Mouse (Mus musculus): Measurements from ENCODE around the gene Ring1.

Gene Ring1

GRCm38 (mm10) chr17:34024317-34024821 lies at the start of gene Ring1:
Ring1 (minus strand) TSS chr17:34024680.
- DNase-seq (ENCODE audit: low read depth, low spot score), result peak; percentile 87

DNA sequence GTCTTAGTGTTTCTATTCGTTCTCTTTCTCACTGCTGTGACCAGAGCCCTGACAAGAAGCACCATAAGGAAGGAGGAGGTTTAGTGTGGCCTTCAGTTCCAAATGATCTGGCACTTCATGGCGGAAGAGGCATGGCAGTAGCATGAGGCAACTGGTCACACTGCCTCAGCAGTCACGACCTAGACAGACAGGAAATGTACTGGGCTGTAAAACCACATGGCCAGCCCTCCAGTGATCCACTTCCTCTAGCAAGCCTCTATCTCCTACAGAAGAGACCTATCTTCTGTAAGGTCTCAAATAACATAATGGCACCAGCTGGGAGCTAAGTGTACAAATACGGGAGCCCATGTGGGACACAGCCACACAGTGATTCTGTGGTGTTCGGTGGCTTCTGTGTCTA lies 47.6 kb upstream of the Ring1 start:
- DNase-seq (ENCODE audit: low read depth, low spot score), result no peak

DNA sequence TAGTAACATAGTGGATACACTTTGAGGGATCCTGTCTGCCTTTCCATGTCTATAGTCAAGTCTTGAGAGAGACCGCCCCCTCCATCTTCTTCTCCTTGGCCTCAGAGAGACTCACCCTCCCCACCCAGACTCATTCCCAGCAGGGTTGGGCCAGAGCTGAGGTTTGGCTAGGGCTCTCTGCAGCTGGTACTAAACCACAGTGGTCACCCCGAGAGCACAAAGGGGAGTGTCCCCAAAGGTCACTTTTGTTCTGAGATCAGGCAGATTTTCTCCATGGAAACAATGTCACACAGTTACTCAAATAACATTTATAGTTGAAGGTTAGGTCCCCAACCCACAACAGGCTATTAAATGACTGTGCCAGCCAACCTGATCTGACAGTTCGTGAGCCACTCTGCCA lies 44.4 kb upstream of the Ring1 start:
- DNase-seq (ENCODE audit: low read depth, low spot score), result no peak

DNA sequence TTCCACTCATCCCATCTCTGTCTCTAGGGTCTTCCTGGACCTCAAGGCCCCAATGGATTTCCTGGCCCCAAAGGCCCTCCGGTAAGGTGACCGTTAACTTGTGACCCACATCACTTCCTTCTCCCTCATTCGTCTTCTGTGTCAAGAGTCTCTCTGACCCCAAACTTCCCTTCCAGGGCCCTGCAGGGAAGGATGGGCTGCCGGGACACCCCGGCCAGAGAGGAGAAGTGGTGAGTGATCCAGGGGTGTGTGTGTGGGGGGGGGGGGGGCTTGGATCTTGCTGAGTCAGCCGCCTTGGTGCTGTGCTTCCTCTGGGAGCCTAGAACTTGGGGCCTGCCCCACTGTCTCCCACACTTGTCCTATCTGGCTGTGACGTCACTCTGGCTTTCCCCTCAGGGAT lies 32.7 kb upstream of the Ring1 start:
- DNase-seq (ENCODE audit: low read depth, low spot score), result no peak

- no peak for DNase-seq (ENCODE audit: low read depth, low spot score)
Observed at GRCm38 (mm10) chr17:34047404-34048050, 23.0 kb upstream of the Ring1 start.

DNA sequence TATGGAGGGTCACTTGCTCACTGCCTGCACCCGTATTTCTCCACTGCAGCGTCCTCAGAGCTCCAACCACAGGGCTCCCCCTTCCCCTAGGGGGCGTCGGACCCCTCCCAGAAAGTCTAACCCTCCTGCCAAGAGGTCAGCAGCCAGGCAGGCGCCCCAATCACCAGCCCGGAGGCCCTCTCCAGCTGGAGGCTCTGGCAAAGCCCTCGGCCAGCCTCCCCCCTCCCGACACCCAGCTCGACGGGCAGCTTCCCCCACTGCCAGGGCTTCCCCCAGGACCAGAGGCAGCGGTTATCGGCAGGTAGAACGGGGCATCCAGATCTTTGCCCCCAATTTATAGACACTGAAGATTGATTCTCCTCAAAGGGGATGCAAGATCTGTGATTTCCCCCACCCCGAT lies 21.5 kb upstream of the Ring1 start:
- DNase-seq (ENCODE audit: low read depth, low spot score), result no peak

DNA sequence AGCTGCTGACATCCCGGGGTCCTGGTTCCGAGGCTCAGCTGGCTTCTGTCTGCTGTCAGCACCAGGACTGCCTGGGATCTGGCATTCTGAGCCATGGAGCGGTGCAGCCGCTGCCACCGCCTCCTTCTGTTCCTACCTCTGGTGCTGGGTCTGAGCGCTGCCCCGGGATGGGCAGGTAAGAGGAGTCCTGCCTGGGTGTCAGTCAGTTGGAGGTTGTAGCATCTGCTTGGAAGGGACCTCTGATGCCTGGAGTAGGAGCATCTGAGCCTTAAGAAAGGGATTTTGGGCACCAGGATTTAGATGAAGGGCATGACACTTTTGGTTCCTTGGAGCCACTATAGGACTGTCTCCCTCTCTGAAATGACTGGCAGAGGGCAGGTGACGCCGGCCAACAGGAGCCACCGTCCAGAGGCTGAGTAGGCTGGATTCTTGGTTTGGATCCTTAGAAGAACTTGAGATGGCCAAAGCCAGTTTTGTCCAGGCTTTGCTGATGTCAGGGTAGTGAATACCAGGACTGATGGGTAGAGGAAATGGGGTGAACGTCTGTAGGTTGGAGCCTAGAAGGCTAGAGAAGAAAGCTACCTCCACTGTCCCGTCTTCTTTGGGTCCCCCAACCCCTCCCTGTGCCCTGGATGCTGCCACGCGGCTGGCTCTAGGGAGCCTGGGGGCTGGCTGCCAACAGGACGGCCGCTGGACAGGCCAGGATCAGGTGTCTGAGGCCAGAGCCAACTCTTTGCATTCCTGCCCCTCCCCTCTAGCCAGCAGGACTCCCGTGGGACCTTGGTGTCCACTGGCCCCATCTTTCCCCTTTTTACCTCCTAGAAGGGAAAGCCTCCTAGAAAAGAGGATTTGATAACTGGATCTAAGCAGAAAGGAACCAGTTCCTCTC lies 15.3 kb upstream of the Ring1 start:
- DNase-seq (ENCODE audit: low read depth, low spot score), result no peak

DNA sequence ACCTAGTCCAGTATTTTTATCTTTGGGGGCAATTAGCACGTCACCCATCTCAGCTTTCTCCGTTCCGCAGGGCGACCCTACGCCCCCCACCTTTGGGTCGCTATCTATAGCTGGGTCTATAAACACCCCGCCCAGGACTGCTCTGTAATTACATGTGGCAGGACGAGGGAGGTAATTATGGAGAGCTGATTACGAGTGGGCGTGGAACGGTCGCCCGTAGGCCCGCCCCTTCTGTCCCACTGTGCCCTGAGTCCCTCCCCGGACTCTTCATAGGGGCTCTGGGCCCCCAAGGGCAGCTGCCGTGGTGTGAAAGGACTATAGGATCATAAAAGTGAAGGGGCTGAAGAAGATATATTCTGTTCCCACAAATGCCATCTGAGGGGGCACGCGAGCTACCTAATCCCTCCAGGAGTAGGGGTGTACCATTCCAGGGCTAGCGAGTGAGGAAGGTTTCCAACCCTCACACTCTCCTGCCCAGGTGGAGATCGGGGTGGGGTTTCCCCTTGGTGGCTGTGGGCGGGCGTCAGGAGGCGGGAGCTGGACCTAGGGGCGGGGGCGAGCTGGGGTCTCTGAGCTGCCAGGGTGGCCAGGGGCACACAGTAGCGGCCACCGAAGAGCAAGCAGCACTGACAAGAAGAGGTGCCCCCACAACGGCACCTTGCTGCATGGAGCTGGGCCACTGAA lies 14.5 kb upstream of the Ring1 start, which contains the start of gene Col11a2:
Gene Col11a2, plus strand, starts transcription at position 560 of the 684 bp plus-strand sequence.
- no peak for DNase-seq (ENCODE audit: low read depth, low spot score)

DNA sequence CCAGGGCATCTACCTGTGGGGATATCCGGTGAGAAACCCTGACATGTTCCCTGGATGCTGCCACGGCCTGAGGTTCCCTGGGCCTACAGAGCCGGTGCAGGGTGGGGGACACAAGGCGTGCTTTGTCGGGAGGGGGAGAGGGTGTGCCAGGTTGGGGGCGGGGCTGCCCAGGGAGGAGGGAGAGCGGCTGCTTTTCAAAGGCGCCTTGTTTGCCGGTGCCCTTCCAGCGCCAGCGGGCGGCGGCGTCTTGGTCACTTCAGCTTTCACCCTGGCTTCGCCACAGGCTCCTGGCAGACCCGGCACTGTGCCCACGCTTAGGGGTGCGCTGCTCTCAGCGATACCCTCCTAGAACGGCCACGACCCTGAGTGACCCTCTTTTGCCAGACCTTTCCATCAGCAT lies 14.0 kb upstream of the Ring1 start:
- no peak for DNase-seq (ENCODE audit: low read depth, low spot score)

DNA sequence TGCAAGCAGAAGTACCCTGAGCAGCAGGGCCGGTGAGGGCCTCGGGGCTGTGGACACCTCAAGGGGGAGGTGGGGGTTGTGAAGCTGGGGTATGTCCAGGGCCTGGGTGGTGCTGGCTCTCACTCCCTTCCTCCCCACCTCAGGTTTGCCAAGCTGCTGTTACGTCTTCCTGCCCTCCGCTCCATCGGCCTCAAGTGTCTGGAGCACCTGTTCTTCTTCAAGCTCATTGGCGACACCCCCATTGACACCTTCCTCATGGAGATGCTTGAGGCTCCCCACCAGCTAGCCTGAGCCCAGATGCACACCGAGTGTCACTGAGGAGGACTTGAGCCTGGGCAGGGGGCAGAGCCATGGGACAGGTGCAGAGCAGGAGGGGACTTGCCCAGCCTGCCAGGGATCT lies 12.8 kb upstream of the Ring1 start:
- DNase-seq (ENCODE audit: low read depth, low spot score), result no peak

- no peak for DNase-seq (ENCODE audit: low read depth, low spot score)
Observed at GRCm38 (mm10) chr17:34036647-34037046, 12.2 kb upstream of the Ring1 start.

DNA sequence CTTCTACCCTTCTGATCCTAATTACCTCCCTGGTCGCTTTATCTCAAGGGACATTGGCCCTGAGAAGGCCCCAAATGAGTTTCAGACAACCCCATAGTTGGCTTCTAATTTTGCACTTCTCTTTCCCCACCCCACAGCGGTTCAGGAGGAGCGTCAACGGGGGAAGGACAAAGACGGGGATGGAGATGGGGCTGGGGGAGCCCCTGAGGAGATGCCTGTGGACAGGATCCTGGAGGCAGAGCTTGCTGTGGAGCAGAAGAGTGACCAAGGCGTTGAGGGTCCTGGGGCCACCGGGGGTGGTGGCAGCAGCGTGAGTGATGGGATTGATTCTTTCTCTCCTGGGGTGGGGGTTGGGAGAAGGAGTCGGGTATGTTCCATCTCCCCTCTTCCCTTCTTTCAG lies 11.0 kb upstream of the Ring1 start:
- DNase-seq (ENCODE audit: low read depth, low spot score), result no peak

- peak; percentile 47 for DNase-seq (ENCODE audit: low read depth, low spot score)
Observed at GRCm38 (mm10) chr17:34034064-34034463, 9.6 kb upstream of the Ring1 start.

DNA sequence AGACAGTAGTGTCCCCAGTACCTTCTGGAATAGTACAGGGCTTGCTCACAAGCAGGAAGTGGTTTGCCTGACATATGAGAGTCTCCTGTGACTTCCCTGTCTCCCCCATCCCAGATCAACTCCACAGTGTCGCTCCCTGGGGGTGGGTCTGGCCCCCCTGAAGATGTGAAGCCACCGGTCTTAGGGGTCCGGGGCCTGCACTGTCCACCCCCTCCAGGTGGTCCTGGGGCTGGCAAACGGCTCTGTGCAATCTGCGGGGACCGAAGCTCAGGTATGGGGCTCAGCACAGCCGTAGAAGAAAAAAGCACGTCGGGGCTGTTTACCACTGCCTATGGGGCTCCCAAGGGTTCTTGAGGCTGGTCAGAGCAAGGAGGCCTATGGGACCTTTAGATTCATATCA lies 9.0 kb upstream of the Ring1 start:
- DNase-seq (ENCODE audit: low read depth, low spot score), result no peak

DNA sequence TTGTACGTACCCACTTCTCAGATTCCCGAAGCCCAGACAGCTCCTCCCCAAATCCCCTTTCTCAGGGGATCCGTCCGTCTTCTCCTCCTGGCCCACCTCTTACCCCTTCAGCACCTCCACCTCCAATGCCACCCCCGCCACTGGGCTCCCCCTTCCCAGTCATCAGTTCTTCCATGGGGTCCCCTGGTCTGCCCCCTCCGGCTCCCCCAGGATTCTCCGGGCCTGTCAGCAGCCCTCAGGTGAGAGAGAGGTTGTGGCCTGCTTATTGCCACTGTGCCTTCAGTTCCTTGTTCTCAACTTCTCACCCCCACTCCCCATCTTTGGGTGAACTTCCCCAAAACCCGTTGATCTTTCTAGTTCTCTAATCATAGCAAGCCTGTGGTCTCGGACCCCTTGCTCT lies 8.3 kb upstream of the Ring1 start:
- no peak for DNase-seq (ENCODE audit: low read depth, low spot score)

- no peak for DNase-seq (ENCODE audit: low read depth, low spot score)
Observed at GRCm38 (mm10) chr17:34032174-34032632, 7.7 kb upstream of the Ring1 start.

DNA sequence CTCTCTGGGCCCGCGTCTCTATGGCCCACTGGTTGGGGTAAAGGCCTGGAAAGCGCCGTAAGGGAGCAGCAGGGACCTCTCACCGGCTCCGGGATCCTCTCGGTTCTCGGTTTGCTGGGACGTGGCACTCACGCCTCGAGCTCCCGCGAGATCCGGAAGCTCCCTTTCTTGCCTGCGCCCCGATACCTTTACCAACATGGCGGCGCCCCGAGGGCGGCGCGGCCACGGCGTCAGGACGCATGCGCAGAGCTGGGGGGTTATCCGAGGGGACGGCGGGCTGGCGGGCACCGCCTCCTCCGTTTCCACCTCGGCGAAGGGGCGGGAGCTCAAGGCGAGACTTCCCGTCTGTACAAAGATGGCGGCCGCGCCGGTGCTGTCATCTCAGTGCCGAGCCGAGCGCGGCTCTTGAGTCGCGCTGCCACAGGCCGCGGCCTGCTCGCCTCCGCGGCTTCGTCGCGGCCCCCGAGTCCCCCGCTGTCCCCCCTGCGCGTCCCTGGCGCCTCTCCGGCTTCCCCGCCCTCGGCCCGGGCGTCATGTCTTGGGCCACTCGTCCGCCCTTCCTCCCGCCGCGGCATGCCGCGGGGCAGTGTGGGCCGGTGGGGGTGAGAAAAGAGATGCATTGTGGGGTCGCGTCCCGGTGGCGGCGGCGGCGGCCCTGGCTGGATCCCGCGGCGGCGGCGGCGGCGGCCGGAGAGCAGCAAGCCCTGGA lies 7.1 kb upstream of the Ring1 start, which contains the start of the genes Slc39a7 and Rxrb:
Gene Slc39a7, minus strand, starts transcription at position 218 of the 709 bp plus-strand sequence.
Gene Rxrb, plus strand, starts transcription at position 348 of the 709 bp plus-strand sequence.
- peak; percentile 99 for DNase-seq (ENCODE audit: low read depth, low spot score)

- no peak for DNase-seq (ENCODE audit: low read depth, low spot score)
Observed at GRCm38 (mm10) chr17:34030861-34031326, 6.4 kb upstream of the Ring1 start.

DNA sequence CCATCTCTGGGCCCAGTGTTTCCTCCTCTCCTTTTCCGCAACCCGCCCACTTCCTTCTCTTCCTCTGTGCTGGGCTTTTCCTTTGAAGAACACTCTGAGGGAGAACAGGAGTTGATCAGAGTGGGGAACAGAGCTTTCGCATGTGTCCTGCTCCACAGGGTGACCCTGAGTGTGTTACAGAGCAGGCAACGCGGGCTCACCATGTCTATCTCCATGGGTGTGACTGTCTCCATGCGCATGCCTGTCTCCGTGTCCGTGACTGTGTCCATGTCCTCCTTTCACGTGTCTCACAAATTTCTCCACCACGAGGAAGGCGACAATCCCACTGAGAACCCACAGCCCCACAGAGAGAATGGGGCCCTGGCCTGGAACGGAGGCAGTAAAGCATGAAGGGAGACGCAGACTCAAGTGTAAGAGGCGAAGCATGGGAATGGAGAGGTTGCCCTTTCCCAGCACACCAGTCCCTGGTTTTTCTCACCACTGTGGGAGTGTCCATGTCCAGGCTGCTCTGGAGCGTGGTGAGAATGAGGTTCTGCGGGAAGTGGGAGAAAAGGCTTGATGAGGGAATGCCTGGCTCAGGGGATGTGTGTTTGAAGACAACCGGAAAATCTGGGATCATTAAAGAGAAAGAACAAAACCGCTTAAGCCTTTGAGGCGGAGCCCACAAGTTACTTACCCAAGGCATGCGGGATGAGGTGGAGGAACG lies 5.6 kb upstream of the Ring1 start:
- DNase-seq (ENCODE audit: low read depth, low spot score), result no peak

- DNase-seq (ENCODE audit: low read depth, low spot score), result no peak
Observed at GRCm38 (mm10) chr17:34029150-34029889, 4.8 kb upstream of the Ring1 start.

Measured in forelimb bud, embryonic 11.5 days (tissue).